Mouse (Mus musculus) heart, adult 18-20 months (tissue): ENCODE data around the gene Klk11. TPM values are rescaled to one million over a fixed set of nuclear protein-coding genes. Genes with fewer than 3 reads are reported as not detected.
A peak's percentile ranks its signal among the peaks of the same experiment; 100 is the strongest.

ENCODE experiments used
- DNase-seq, 2 experiments: peaks; one replicate each; pipeline ENCODE4 v3.0.0; 2021 to 2022; ENCODE audit warnings: mixed read lengths in 1 of 2
- long read RNA-seq, 2 experiments: library from polyadenylated mRNA; stranded (forward); transcript quantifications; one replicate each; pipeline ENCODE4 v2.0.0; 2021
- total RNA-seq, 2 experiments: library from RNA; stranded (reverse); gene quantifications; 2 replicates each; pipeline ENCODE4 v1.2.3; 2021

The Klk11 gene
- total RNA-seq, result under 1 TPM in 1 of 2 experiments, not detected in 1; 0.30 TPM
- long read RNA-seq, experiment 1, partial matches to known transcripts, result 0 of 1 reads
- long read RNA-seq, experiment 1, other reads (novel, unspliced or antisense), result 0 of 1 reads
- long read RNA-seq, experiment 2, result 0 reads

GRCm38 (mm10) chr7:43774364-43774763, at the start of gene Klk11:
Klk11 (plus strand) TSS chr7:43774604.
- DNase-seq, result no peak

DNA sequence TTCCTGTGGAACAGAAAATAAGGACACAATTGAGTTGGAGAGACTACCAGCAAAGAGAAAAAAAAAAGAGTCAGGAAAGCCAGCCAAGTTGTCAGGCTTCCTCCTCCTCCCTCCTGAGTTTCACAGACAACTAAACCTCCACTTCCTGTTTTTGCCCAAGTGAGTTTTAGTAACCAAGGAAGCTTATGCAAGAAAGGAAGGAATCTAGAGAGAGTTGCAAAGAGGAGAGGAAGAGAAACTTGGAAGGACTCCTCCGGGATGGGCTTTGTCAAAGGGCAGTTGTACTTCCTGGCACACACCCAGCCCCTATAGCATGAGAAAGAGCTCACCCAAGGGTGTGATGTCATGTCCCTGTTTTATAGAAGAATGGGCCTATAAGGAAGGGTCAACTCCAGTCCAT, 26.6 kb upstream of the Klk11 start:
- peak; percentile 55 to 77 for DNase-seq

GRCm38 (mm10) chr7:43752806-43753205, 21.6 kb upstream of the Klk11 start:
- DNase-seq, result no peak

DNA sequence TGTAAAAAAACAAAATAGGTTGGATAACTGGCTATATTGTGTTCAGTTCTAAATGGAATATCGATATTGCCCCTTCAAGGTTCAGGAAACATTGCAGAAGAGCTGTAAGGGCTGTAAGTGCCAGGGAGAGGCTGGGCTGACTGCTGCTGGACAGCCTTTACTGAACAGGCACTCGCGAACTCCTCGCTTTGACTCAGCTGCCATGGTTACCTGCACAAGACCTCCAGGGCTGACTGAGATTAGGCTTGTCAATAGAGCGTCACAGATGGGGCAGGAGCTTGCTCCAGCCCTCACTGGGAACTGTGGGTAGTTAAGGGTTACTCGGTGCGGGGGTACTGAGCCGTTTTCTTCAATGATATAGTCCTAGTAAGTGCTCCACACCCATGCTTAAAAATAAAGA, 7.9 kb upstream of the Klk11 start:
- no peak for DNase-seq

DNA sequence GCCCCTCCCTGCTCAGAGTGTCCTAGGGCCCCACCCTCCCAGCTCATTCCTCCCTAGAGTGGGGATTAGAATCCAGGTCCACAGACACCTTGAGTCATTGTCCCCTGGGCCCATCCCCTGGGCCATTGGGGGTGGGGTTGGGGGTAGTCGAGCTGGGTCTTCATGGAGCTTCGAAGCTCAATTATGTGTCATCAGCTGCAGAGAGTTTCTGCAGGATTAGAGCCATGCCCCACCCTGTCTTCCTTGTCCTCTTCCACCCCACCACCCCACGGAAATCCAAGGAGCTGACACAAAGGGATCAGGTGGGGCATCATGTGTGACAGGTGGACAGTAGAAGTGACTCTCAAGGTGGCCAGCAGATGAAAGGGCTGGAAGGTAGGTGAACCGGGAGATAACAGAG, 5.8 kb upstream of the Klk11 start, which contains the start of gene Klk12:
TSS of gene Klk12 (plus strand) at position 301 of the 400 bp plus-strand sequence.
- no peak for DNase-seq

DNA sequence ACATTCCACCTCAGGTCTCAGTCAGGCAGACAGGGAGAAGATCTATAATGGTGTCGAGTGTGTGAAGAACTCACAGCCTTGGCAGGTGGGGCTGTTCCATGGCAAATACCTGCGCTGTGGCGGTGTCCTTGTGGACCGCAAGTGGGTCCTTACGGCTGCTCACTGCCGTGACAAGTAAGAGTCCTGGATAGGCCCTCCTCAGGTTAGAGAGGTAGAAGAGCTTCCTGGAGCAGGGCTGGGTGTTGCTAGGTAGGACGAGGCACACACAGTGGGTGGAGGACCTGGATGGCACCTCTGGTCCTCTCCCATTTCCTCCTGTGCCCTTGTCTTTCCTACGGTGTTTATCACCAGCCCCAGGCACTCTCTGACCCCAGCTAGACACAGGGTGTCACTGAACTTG, 4.8 kb upstream of the Klk11 start:
- DNase-seq, result no peak

- DNase-seq, result no peak
These were observed 3.7 kb upstream of the Klk11 start for GRCm38 (mm10) chr7:43770701-43771100.

DNA sequence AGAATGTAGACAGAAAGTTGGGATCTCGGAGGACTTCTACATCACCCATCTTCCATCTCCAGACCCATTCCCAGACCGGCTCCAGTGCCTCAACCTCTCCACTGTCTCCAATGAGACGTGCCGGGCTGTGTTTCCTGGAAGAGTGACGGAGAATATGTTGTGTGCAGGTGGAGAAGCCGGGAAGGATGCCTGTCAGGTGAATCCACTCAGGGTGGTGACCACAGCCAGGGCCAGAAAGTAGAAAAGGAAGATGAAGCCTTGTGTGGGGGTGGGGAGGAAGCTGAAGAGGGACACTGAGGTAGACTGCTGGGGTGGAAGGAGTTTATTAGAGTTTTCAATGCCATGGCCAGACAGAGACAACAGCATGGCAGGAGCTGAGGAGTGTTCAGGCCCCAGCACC, 2.5 kb upstream of the Klk11 start:
- DNase-seq, result no peak

GRCm38 (mm10) chr7:43772901-43773300, 1.5 kb upstream of the Klk11 start:
- DNase-seq, result no peak

GRCm38 (mm10) chr7:43774802-43775201, 398 bp downstream of the Klk11 start:
- DNase-seq, result no peak

DNA sequence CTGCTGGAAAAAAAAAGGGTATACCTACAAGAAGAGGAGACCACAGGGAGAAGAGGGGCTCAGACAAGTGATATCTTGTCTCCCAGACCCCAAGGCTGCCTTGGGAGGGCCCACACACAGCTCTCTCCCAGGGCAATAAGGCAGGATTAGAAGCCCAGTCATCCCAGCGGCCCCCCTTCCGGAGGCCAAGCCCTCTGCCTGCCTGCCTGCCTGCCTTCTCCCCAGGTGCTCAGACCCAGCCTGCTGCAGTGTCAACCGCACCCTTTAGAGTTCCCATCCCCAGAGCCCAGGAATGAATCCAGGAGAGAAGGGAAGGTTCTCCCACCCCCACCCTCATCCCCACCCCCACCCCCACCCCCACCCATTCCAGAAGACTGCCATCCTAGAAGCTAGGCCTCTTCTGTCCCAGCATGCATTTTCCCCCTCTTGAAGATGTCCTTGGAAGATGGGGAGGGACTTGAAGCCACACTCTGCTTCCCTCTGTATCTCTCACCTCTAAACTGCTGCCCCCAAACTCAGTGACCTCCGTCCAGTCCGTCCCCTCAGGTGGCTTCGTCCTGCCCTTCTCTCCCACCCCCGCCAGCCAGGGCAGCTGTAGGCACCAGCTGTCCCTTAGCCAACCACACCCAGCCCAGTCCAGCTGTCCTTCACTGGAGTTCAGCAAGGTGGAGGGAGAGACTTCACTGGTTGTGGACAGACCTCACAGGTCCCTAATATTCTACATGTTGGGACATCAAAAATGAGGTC, 1.1 kb downstream of the Klk11 start:
- no peak for DNase-seq

- no peak for DNase-seq
These were observed 2.1 kb downstream of the Klk11 start for GRCm38 (mm10) chr7:43776506-43776905.

GRCm38 (mm10) chr7:43777423-43777822, 3.0 kb downstream of the Klk11 start:
- DNase-seq, result no peak

DNA sequence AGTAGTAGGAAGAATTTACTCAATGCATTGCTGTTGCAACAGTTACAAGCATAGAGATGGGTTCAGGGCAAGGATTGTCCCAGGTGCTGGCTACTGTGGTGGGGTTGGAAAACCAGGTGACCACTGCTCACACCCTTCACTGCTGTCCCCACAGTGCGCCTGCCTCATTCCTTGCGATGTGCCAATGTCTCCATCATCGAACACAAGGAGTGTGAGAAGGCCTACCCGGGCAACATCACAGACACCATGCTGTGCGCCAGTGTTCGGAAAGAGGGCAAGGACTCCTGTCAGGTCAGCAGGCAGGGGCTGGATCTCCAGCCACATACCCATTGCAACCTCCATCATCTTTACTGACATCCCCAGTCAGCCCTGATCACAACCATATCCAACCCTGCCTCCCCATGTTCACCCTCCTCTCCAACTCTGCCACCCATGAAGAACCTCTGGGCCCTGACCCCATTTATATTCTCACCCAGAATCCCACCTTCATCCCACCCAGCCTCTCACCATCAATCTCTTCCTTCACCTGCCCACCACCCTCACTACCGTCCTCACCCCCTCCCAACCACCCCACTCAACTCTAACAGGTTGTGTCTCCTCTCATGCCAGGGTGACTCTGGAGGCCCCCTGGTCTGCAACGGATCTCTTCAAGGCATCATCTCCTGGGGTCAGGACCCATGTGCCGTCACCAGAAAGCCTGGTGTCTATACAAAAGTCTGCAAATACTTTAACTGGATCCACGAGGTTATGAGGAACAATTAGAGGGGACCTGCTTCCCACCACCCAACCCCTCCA, 4.0 kb downstream of the Klk11 start:
- no peak for DNase-seq

GRCm38 (mm10) chr7:43780241-43780640, 5.8 kb downstream of the Klk11 start:
- no peak for DNase-seq

DNA sequence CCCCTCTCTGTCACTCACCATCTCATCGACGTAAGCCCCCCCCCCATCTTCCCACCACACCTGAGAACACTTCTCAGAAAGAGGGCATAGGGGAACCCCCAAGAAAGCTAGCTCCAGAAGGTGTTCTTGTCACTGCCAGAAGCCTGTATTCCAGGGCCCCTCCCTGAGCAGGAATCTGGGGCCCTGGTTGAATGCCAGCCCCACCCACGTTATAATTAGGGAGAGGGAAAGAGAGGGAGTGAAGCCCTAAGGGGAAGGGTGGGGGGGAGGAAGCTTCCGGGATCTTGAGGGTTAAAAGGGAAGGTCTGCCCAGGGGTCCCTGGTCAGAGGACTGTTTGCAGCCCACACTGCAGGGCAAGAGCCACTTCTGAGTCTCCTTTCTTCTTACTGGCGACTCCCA, 6.3 kb downstream of the Klk11 start, which contains the start of gene Klk10:
TSS of gene Klk10 (plus strand) at position 290 of the 400 bp plus-strand sequence.
- DNase-seq, result no peak

GRCm38 (mm10) chr7:43781541-43781940, 7.1 kb downstream of the Klk11 start:
- no peak for DNase-seq

DNA sequence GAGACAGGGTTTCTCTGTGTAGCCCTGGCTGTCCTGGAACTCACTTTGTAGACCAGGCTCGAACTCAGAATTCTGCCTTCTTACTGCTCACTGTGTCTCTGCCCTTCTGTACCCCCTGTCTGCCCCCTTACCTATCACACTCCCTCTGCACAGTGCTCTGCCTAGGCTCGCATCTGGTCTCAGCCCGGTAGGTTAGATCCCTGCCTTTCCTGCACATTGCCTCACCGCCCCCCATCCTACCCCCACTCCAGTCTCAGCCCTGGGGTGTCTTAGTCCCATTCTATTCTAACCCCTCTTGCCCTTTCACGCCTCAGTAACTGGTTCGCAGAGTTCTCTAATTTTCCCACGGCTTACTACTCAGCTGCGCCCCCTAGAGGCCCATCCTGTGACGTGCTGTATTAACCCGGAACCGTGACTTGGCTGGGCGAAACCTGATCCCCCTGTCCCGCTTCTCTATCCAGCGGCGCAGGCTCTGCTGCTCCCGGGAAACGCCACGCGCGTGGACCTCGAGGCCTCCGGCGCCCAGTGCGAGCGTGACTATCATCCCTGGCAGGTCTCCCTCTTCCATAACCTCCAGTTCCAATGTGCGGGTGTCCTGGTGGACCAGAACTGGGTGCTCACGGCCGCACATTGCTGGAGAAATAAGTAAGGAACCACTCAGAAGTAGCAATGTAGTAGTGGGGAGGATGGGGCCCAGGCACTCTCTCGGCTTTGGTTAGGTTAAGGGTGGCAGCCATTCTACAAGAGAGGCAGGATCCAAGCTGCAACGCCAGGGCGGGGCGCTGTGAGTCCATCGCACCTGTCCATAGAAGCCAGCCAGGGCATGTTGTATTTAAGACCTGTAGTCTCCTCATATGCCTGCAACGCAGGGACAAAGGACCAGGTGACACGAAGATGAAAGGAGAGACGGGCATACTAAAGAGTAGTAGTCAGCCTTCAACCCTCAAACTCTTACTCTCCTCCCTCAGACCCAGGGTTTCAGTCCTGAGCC, 8.2 kb downstream of the Klk11 start:
- peak; percentile 76 to 90 for DNase-seq

DNA sequence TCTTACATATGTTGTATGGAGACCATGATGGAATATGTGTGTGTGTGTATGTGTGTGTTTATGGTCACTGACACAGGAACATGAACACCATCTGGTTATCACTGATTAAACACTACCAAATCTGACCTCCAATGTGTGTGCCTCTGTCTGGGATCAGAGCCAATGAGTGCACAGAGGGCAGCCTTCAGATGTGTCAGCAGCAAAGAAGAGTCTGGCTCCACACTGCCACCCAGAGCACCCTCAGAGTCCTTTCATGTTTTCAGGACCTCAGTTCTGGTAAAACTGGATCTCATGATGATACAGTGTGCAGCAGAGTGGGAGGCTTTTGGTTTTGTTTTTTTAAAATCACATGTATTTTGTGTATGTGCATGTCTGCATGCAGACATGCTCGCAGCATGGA, 10.9 kb downstream of the Klk11 start:
- no peak for DNase-seq

- DNase-seq, result no peak
These were observed 13.7 kb downstream of the Klk11 start for GRCm38 (mm10) chr7:43788096-43788495.

DNA sequence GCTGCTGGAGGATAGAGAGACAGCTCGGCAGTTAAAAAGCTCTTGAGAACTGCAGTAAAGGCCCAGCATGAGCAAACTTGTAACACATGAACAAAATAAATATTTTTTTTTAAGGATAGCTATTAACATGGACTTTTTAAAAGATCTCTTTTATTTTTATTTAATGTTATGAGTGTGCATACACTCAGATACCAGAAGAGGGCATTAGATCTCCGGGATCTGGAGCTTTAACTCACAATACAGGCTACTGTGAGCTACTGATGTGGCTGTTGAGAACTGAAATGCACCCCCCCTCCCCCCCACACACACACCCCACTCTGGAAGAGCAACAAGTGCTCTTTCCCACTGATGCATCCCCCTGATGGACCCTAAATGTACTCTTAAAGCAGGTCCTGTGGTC, 14.9 kb downstream of the Klk11 start:
- DNase-seq, result no peak

- DNase-seq, result no peak
These were observed 17.2 kb downstream of the Klk11 start, which contains the start of gene Klk9 for GRCm38 (mm10) chr7:43791591-43791990. Klk9 (plus strand) TSS chr7:43791891.
